Comparison of ENCODE assay signal across 9 mouse cellular contexts in the genomic region with DNA sequence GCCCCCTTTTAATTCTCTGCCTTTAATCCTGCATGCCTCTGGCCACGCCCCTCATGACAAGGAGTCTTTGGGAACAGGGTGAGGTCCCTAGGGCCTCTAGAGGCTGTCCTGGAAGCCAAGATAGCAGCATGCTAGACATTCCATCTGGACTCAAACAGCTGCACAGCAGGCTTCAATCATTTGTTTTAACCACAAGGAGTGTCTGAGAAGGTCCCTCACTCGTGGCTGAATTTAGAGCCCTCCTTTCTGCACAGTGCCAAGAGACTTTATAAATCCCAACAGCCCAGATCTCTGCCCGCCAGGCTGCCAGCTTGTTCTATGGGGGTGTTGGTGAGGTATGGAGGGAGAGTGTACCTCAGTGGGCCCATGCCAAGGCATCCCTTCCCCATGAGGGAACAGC.
DNase-seq lines count a peak whose midpoint lies in the region; ATAC-seq lines count a peak whose summit lies in the region.
"Had no signal": no experiment of that assay in that cellular context is flagged by ENCODE, and none has a peak within 500 bp of the region (broad histone marks: within the 10 kb centered on the region; RNA-seq: fewer than 3 reads in every experiment).

No protein-coding gene starts in this region.

- no peak overlapping the region for H3K9ac ChIP-seq in lung, embryonic 15.5 days
- no peak overlapping the region for H3K9ac ChIP-seq in midbrain, embryonic 13.5 days (replicated peaks)

- 28% methylated on average over 3 of the region's 3 CpGs for WGBS in lung, embryonic 15.5 days
- WGBS in midbrain, embryonic 13.5 days: 43% methylated on average over 3 of the region's 3 CpGs

- peak; percentile 70 for ATAC-seq in lung, embryonic 15.5 days (ENCODE audit: borderline replicate concordance, extremely low read depth, low FRiP score, low TSS enrichment)
- ATAC-seq in midbrain, embryonic 13.5 days: no peak
- ATAC-seq in inflammation-experienced regulatory T-cells, adult 6 months: no peak

- no peaks in the 10 kb centered on the region for H3K36me3 ChIP-seq in lung, embryonic 15.5 days
- H3K36me3 ChIP-seq in midbrain, embryonic 13.5 days: no peaks in the 10 kb centered on the region

- intact Hi-C loops in heart, postnatal 36 days (cut with DNase I): no loop called here

- DNase-seq in NIH3T3 (ENCODE audit: low read depth): peak; percentile 47
- DNase-seq in embryo, embryonic 9.5 days (ENCODE audit: extremely low spot score): peak; percentile 14
- peak; percentile 39 to 49 for DNase-seq in heart, postnatal 36 days
- no peak for DNase-seq in right cerebral cortex, postnatal 25 days
- DNase-seq: right cerebral cortex, postnatal 4 days had no signal

- H3K4me3 ChIP-seq in lung, embryonic 15.5 days: no peak overlapping the region
- no peak overlapping the region for H3K4me3 ChIP-seq in midbrain, embryonic 13.5 days (replicated peaks)

- no peaks in the 10 kb centered on the region for H3K27me3 ChIP-seq in lung, embryonic 15.5 days
- H3K27me3 ChIP-seq in midbrain, embryonic 13.5 days: no peaks in the 10 kb centered on the region

- peaks cover 27% of the 10 kb centered on the region for H3K4me1 ChIP-seq in lung, embryonic 15.5 days
- H3K4me1 ChIP-seq in midbrain, embryonic 13.5 days (replicated peaks): peaks cover 4% of the 10 kb centered on the region; the same call in 1 of the 2 replicates

- no peaks in the 10 kb centered on the region for H3K9me3 ChIP-seq in lung, embryonic 15.5 days
- H3K9me3 ChIP-seq in midbrain, embryonic 13.5 days: no peaks in the 10 kb centered on the region

- no peak overlapping the region for H3K4me2 ChIP-seq in lung, embryonic 15.5 days
- no peak overlapping the region for H3K4me2 ChIP-seq in midbrain, embryonic 13.5 days (replicated peaks)

- H3K27ac ChIP-seq in lung, embryonic 15.5 days: peak overlapping the region; percentile 88
- H3K27ac ChIP-seq in midbrain, embryonic 13.5 days: no peak overlapping the region
- H3K27ac ChIP-seq: macrophage had no signal
